Mouse (Mus musculus) NIH3T3 (cell line): ENCODE results near the gene Tmem233.
A peak's percentile ranks its signal among the peaks of the same experiment; 100 is the strongest.

Experiments
- DNase-seq: peaks from one replicate; pipeline ENCODE4 v3.0.0-alpha.2; 2012; ENCODE audit warnings: low read depth

Gene Tmem233

DNA sequence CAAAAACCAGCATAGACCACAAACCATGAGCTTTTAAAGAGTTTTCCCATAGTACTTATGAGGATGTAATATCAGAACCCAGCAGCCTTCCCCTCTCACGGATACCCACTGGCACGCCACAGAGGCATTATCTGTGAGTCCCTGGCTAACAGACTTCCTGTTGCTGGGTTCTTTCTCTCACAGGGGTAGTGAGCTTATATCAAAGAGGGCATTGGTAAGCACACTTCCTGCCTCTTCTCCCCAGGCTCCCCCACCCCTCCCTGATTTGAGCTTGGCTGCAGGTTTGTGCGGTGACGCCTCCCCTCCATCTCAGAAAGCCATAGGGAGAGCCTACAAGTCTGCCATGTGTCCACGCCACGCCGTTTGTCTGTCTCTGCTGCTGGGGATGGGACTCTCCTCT lies 54.0 kb downstream of the Tmem233 start:
- no peak for DNase-seq

GRCm38 (mm10) chr5:116026561-116026960 lies 56.5 kb downstream of the Tmem233 start:
- no peak for DNase-seq

DNA sequence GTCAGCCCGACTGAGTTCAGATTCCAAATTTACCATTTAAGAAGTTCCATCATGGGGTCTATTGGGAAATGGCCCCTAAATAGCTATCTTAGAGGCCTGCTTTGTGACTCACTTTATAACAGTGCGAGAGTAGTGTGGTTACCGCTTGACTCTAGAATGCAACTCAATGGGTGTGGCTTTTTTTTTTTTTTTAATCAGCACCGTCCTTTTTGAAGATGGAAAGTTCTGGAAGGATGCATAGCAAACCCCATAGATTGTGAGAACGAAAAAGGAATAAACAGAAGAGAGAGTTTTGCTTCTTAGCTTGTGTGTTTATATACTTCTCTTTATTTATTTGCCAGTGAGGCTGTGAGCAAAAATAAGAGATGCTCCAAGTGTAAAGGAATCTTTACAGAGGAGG lies 56.9 kb downstream of the Tmem233 start:
- DNase-seq, result no peak

DNA sequence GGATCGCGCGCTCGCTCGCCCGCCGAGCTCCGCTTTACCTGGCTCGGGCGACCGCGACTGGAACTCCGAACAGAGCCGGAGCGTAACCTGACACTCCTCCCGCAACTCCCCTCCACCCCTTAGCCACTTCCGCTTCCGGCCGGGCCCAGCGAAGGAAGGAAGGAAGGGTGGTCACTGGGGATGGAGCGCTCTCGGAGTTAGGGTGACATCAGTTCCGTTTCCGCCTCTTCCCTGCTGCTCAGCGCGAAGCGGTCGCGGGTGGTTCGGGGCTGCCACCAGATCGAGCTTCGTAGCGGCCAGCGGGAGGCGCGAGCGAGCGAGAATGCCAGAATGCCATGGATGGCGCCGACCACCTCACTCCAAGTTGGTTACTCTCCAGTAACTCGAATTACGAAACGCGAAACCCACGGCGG lies 58.7 kb downstream of the Tmem233 start, which contains the start of gene Prkab1:
Prkab1 (minus strand) TSS at position 182 of the 413 bp plus-strand sequence.
- DNase-seq, result peak; percentile 98

DNA sequence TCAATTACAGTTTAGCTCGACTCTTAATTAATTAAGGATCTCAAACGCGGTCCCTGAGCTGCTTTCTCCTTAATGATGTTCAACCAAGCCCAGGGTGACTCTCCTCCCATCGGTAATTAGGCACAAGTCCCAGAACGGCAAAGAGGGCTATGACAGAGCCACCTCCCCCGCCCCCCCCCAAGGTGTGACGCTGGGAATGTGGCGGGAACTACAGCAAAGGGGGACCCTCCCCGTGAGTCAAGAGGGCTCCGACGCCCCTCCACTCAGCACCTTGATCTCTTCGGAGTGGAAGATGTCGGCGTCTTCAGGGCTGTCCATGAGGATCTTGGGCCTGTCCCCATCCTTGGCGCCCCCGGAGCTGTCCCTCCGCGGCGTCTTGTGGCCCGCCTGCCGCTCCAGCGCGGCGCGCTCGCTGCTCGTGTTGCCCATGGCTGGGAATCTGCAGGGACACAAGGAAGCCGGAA lies 59.2 kb downstream of the Tmem233 start:
- DNase-seq, result no peak

DNA sequence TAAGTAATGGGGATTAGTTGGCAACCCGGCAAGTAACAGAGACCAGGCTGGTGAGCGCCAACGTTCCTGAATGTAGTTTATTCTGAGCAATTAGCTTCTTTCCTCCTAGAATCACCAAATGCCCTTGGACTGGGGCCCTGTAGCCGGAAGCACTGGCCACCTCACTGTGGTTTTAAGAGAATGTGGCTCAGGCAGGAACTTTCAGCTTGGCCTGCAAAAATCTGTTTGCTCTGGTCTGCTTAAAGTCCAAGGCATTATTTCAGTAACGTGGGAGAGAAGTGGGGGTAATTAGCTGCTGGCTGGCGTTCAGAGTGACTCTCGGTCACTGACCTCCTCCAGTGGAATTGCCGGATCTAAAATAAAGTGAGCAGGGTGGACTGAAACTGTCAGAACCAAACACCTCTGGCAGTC lies 59.8 kb downstream of the Tmem233 start:
- DNase-seq, result peak; percentile 43

DNA sequence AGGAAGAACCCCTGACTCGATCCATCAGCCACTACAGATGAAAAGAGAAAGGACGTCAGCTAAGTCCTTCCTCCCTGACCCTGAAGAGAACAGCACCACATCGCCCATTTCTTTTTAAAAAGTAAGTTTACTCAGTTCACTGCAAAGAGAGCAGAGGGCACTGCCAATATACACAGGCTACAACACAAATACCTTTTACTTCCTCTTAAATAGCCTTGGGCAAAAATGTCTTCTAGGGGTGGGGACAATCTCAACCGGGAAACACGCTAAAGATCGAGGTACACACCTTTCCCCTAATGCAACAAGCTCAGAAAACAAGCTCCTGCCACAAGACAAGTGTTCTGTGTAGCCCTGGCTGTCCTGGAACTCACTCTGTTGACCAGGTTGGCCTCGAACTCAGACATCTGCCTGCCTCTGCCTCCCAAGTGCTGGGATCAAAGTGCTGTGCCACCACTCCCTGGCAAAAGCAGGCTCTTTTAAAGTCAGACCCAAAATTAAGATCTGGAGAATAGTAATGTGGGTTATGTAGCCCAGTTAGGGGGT lies 60.3 kb downstream of the Tmem233 start:
- no peak for DNase-seq

DNA sequence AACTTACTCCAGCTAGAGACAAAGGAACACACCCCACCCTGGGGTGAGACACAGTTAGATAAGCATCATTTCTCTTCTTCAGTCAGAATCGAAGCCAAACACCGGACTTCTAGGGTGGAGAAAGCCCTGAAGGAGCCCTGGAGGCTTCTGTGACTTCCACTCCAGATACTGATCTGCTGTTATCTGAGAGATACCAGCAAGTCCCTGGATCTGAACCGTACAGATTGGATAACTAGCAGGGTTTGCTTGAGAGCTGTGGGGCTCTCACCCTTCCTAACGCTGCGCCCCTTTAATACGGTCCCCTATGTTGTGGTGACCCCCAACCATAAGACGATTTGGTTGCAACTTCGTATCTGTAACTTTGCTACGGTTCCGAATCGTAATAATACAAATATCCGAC lies 60.9 kb downstream of the Tmem233 start:
- DNase-seq, result no peak

GRCm38 (mm10) chr5:116021552-116021951 lies 61.5 kb downstream of the Tmem233 start:
- DNase-seq, result no peak

DNA sequence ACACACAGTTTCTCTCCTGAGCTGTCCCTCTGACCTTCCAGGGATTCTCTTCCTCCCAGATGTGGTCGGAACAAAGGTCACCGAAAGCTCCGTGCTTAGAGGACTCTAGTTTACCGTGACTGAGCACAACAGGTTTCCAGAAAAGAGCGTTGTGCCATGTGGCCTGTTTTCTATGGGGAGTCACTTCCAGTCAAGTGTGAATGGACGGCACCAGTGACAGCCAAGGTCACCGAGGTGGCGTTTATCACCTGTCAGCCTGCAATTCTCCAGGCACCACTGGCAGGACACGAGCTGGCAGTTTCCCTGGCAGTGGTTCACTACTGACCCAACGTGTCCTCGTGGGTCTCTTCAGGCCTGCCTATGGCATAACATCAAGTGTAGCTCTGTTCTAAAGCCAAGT lies 63.7 kb downstream of the Tmem233 start:
- DNase-seq, result no peak

GRCm38 (mm10) chr5:116018784-116019183 lies 64.3 kb downstream of the Tmem233 start:
- DNase-seq, result no peak

GRCm38 (mm10) chr5:116018196-116018595 lies 64.8 kb downstream of the Tmem233 start:
- DNase-seq, result no peak

DNA sequence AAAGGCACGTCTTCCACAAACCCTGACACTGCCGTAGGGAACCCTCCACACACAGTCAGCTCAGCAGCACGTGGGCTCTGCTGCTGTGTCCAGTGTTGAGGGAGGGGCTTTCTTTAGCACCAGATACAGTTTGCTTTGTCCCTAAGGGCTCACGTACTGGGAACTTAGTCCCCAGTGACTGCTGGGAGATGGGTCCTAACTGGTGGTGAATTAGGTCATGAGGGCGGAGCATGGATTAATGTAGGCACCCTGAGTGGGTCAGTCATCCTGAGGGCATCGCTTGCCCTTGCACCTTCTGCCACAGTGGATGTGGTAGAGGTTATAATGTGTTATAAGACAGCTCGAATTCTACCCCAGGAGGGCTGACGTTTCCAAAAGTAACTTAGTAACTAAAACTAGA lies 65.7 kb downstream of the Tmem233 start:
- DNase-seq, result no peak

GRCm38 (mm10) chr5:116016542-116016941 lies 66.5 kb downstream of the Tmem233 start:
- no peak for DNase-seq

- DNase-seq, result no peak
Measured at GRCm38 (mm10) chr5:116014237-116014636, 68.8 kb downstream of the Tmem233 start.

DNA sequence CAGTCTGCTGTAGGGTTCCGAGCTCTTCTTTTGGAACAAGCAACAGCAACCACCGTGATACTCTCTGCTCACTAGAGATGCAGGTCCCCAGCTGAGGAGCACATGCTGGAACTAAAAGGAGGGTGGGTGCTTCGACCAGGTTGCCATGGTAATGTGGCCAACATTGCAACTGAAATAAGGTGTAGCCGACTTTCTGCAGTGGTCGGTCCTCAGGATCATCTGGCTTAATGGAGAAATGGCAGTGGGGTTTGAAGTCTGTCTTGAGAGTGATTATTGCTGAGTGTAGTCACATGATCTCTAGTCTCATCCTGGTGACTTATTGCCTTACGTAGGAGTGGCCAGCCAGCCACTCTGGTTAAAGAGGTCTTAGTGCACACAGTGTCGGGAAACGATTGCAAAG lies 69.2 kb downstream of the Tmem233 start:
- no peak for DNase-seq

- no peak for DNase-seq
Measured at GRCm38 (mm10) chr5:116012503-116012902, 70.5 kb downstream of the Tmem233 start.

GRCm38 (mm10) chr5:116011700-116012099 lies 71.3 kb downstream of the Tmem233 start:
- DNase-seq, result no peak

DNA sequence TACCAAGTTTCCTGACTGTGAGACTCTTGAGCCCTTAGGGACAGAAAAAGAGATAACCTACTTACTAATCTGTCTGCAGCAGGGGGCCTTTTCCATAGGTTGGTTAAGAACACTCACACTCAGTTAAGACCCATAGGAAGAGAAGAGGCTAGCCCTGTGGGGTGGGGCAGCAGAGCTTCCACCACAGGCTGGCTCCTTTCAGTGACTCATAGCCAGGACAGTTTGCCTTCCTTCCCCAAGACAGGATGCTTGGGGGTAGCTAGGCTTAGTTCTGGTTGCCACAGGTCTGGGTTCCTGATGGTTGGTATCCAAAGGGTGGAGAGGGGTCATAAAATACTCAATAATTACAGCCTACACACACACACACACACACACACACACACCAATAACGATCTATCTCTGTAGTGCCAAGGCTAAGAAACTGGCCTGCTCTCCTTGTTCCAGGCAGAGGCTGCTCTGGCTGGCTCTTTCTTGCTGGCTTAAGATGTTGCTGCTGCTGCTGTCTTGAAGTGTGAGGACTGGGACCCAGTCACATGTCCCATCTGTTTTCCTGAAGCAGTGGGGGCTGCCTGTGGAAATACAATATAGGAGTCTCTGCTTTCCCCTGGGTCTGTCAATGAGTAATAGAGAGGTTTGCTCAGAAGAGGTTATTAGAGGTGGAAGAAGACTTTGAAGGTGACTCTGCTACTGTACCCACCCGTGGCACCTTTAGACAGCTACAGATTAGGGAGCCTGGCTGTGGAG lies 73.0 kb downstream of the Tmem233 start:
- peak; percentile 28 for DNase-seq

GRCm38 (mm10) chr5:116009091-116009851 lies 73.8 kb downstream of the Tmem233 start:
- DNase-seq, result peak; percentile 85

- DNase-seq, result no peak
Measured at GRCm38 (mm10) chr5:116007723-116008122, 75.3 kb downstream of the Tmem233 start.

DNA sequence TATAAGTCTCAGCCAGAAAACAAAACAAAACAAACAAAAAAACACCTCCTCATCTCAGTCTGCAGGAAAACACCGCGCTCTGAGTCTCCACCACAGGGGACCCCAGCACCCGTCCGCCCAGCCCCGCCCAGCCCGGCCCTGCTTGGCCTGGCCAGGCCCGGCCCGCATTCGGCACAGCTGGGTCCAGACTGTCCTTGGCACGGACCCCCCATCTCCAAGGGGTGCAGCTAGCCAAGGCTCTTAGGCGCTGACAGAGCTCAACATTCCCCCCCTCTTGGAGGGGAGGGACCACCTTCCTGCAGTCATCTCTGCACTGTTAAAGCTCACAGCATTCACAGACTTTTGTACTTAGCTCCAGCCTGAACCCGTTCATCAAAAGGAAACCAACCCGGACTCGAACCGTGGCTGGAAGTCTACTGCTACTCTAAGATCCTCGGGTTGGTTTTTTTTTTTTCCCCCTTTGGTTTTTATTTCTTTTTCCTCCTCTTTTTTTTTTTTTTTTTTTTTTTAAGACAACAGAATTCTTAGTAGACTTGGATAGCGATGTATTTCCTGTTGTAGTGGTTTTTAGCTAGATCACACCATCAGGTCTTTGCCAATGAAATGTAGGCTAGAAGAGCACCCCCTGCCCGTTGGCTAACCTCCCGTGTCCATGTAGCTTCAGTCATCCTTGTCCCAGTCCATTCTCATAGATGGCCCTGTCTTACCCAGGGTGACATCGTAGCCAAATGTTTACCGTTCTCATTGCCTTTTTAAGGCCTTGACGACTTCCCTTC lies 76.5 kb downstream of the Tmem233 start:
- peak; percentile 54 for DNase-seq
